Mouse (Mus musculus) T-cell, adult 66 days (primary cell): ENCODE measurements around the gene Sardh. TPM values are rescaled to one million over a fixed set of nuclear protein-coding genes. Genes with fewer than 3 reads are reported as not detected.

Source experiments
- total RNA-seq, 2 experiments: library from RNA; stranded (reverse); gene quantifications; 3 replicates in 1 of 2; 4 replicates in 1 of 2; pipeline ENCODE4 v1.2.4; 2023

The Sardh gene
- under 1 TPM in 1 of 2 experiments, not detected in 1; 0.27 TPM for total RNA-seq

GRCm38 (mm10) chr2:27248211-27248610, at the start of gene Sardh:
Sardh (minus strand) TSS chr2:27248337.

GRCm38 (mm10) chr2:27164796-27165590, 83.1 kb downstream of the Sardh start, which contains the start of gene Dbh:
Dbh (plus strand) TSS chr2:27165233.

GRCm38 (mm10) chr2:27141950-27142693, 106.0 kb downstream of the Sardh start, which contains the start of gene Fam163b:
Fam163b (minus strand) TSS chr2:27142491.

Other genes starting within 250 kb of the Sardh start
- 10 to 100 TPM; 35.4 TPM for gene Cacfd1, start 238.4 kb downstream of the Sardh start, total RNA-seq
- gene Slc2a6, start 220.3 kb downstream of the Sardh start, total RNA-seq, result under 1 TPM; 0.53 to 0.82 TPM
- gene Mymk, start 176.2 kb downstream of the Sardh start, total RNA-seq, result not detected
- 1 to 10 TPM in 1 of 2 experiments, under 1 TPM in 1; 0.52 to 1.0 TPM for gene Adamtsl2, start 169.0 kb downstream of the Sardh start, total RNA-seq
- gene Fam163b, start 105.8 kb downstream of the Sardh start, total RNA-seq, result not detected
- gene Dbh, start 83.1 kb downstream of the Sardh start, total RNA-seq, result not detected
- 10 to 100 TPM; 10.1 to 12.1 TPM for gene Vav2, start 178.7 kb upstream of the Sardh start, total RNA-seq
- gene Brd3os, start 194.0 kb upstream of the Sardh start, total RNA-seq, result under 1 TPM in 1 of 2 experiments, not detected in 1; 0.76 TPM